Mouse (Mus musculus) limb, embryonic 14.5 days (tissue): ENCODE measurements around the gene Klra7. TPM values are rescaled to one million over a fixed set of nuclear protein-coding genes. Genes with fewer than 3 reads are reported as not detected.
"Not testable (repeated sequence)": the region's sequence is repeated elsewhere in the genome, so short reads cannot be mapped to it uniquely, and the experiment has no call there.

Source experiments
- ATAC-seq: fragments of 200-750 bp; cut with Nextera tagmentation; 2 replicates; pipeline ENCODE4 v1.8.0; 2017; ENCODE audit warnings: low read depth, moderate number of reproducible peaks, moderate TSS enrichment; ENCODE audit not compliant: low FRiP score
- DNase-seq: peaks from one replicate; pipeline ENCODE4 v3.0.0-alpha.2; 2015; ENCODE audit warnings: low spot score
- H3K27ac ChIP-seq: fragments of 300-500 bp; sonication (generic); replicated peaks from 2 replicates; pipeline ENCODE4 v1.5.1; 2014; ENCODE audit warnings: low read depth, mild to moderate bottlenecking, low read length, moderate library complexity, mixed read lengths
- H3K27me3 ChIP-seq: fragments of 300-500 bp; sonication (generic); 2 replicates; pipeline ENCODE4 v1.6.1; 2014; ENCODE audit warnings: low read length, mixed read lengths; ENCODE audit not compliant: control insufficient read depth, insufficient read depth
- H3K36me3 ChIP-seq: fragments of 300-500 bp; sonication (generic); 2 replicates; pipeline ENCODE4 v1.6.1; 2014; ENCODE audit warnings: mild to moderate bottlenecking, low read length, moderate library complexity, mixed read lengths; ENCODE audit not compliant: control insufficient read depth, insufficient read depth
- H3K4me1 ChIP-seq: fragments of 300-500 bp; sonication (generic); 2 replicates; pipeline ENCODE4 v1.6.1; 2014; ENCODE audit warnings: antibody characterized with exemption, low read length, mixed read lengths; ENCODE audit not compliant: control insufficient read depth, insufficient read depth
- H3K4me2 ChIP-seq: fragments of 300-500 bp; sonication (generic); replicated peaks from 2 replicates; pipeline ENCODE4 v1.6.1; 2014; ENCODE audit warnings: low read depth, mild to moderate bottlenecking, low read length, moderate library complexity; ENCODE audit not compliant: severe bottlenecking
- H3K4me3 ChIP-seq: fragments of 300-500 bp; sonication (generic); replicated peaks from 2 replicates; pipeline ENCODE4 v1.5.1; 2014; ENCODE audit warnings: low read length
- H3K9ac ChIP-seq: fragments of 300-500 bp; sonication (generic); 2 replicates; pipeline ENCODE4 v1.6.1; 2014; ENCODE audit warnings: mild to moderate bottlenecking, low read depth, low read length, moderate library complexity; ENCODE audit not compliant: severe bottlenecking
- H3K9me3 ChIP-seq: fragments of 300-500 bp; sonication (generic); 2 replicates; pipeline ENCODE4 v1.6.1; 2016; ENCODE audit warnings: low read length; ENCODE audit not compliant: control insufficient read depth
- POLR2A ChIP-seq: fragments of 200-500 bp; IDR thresholded peaks from 2 replicates; pipeline ENCODE4 v1.8.0; 2012; ENCODE audit warnings: inconsistent platforms, mild to moderate bottlenecking, moderate library complexity, borderline replicate concordance; ENCODE audit not compliant: insufficient read depth, insufficient read length; ENCODE audit errors: extremely low read depth
- WGBS: fragments of 180-500 bp; shearing (Covaris S2); extraction: QIAGEN DNeasy Blood & Tissue Kit; methylation state at CpG from one replicate; pipeline ENCODE4 v1.1.7; 2014; 5-methylcytosine and 5-hydroxymethylcytosine counted together
- polyA plus RNA-seq, 2 experiments: library from polyadenylated mRNA; depleted of rRNA in 1 of 2; stranded (reverse) in 1 of 2; unstranded in 1 of 2; fragments of >200 nt; fragmentation: Nextera tagmentation in 1 of 2; extraction: Ambion mirVana in 1 of 2; gene quantifications; 2 replicates each; pipeline versions ENCODE4 v1.2.1 to v1.2.3; 2012 to 2014

Klra7 gene
- not detected in 2 replicates for polyA plus RNA-seq (2012; rRNA removed)
- polyA plus RNA-seq (2014; fragmentation: Nextera tagmentation; extraction: Ambion mirVana), result not detected in 2 replicates

DNA sequence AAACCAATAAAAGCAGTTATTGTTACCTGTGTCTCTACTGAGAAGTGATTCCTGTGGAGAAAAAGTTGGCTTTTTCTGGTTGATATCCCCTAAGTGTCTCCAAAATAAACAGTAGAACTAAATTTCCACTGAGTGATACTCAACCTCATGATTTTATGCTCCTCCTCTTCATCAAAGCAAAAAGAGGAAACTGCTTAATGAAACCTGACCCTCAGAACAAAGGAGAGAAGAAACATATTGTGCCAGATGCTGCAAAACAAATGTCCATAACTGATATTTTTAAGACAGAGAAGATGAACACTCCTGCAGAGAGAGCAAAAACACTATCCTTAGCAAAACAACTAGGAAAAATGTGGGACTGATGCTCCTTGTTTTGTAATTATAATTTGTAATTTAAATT is at the start of gene Klra7:
Gene Klra7 (minus strand): TSS at position 101 of the 400 bp plus-strand sequence.
- Histone ChIP-seq H3K9ac (no peak within 1 kb of the TSS), H3K36me3 (no peaks in the 10 kb centered on the region), H3K4me1 (no peaks in the 10 kb centered on the region), H3K4me2 (no peak within 1 kb of the TSS), H3K9me3 (no peaks in the 10 kb centered on the region), H3K27me3 (no peaks in the 10 kb centered on the region), H3K4me3 (no peak within 1 kb of the TSS), H3K27ac (no peak within 1 kb of the TSS)
- no peak for TF ChIP-seq POLR2A
- ATAC-seq, result no peak
- DNase-seq, result no peak

DNA sequence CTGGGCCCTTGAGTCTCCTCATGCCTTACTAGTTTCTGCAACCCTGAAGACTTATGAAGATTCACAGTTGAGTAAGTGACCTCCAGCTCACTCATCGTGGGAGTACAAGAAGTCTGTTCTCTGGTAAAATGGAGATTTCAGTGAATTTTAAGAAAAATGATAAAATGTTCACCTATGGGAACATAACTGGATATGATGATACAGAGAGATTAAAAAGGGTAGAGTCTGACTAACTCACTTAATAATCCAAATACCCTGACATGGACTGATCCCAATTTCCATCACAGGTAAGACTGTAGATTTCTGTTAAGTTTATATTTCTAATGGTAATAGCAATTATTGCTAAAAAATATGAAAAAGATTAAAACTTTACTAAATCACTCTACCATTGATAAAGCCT is 48.7 kb upstream of the Klra7 start, which contains the start of gene Klra10:
Gene Klra10 (minus strand): TSS at position 101 of the 400 bp plus-strand sequence.
- not testable (repeated sequence) for H3K36me3 ChIP-seq, DNase-seq, H3K9ac ChIP-seq, H3K27ac ChIP-seq, H3K9me3 ChIP-seq, H3K4me1 ChIP-seq, H3K4me3 ChIP-seq, H3K27me3 ChIP-seq, H3K4me2 ChIP-seq, ATAC-seq
- WGBS, result 80% methylated on average over 1 of the region's 1 CpGs

- 91% methylated on average over 2 of the region's 2 CpGs for WGBS
- no peak overlapping the region for H3K9ac ChIP-seq
- no peaks in the 10 kb centered on the region for H3K36me3 ChIP-seq
- no peak for DNase-seq
- H3K4me3 ChIP-seq, result no peak overlapping the region
- H3K4me2 ChIP-seq, result no peak overlapping the region
- ATAC-seq, result no peak
- H3K9me3 ChIP-seq, result peaks cover 10% of the 10 kb centered on the region; the same call in 1 of the 2 replicates
- H3K27ac ChIP-seq, result no peak overlapping the region
- H3K4me1 ChIP-seq, result no peaks in the 10 kb centered on the region
- TF ChIP-seq POLR2A, result no peak
- no peaks in the 10 kb centered on the region for H3K27me3 ChIP-seq
Measured at GRCm38 (mm10) chr6:130255326-130255725, 22.2 kb upstream of the Klra7 start.

- TF ChIP-seq POLR2A, result no peak
- WGBS, result 64% methylated on average over 2 of the region's 2 CpGs
- H3K27ac ChIP-seq, result no peak overlapping the region
- no peak overlapping the region for H3K9ac ChIP-seq
- no peaks in the 10 kb centered on the region for H3K4me1 ChIP-seq
- no peak overlapping the region for H3K4me2 ChIP-seq
- no peak for ATAC-seq
- no peaks in the 10 kb centered on the region for H3K27me3 ChIP-seq
- H3K4me3 ChIP-seq, result no peak overlapping the region
- no peak for DNase-seq
- no peaks in the 10 kb centered on the region for H3K36me3 ChIP-seq
- peaks cover 4% of the 10 kb centered on the region; the same call in 1 of the 2 replicates for H3K9me3 ChIP-seq
Measured at GRCm38 (mm10) chr6:130237536-130237935, 4.4 kb upstream of the Klra7 start.

- no peak overlapping the region for H3K9ac ChIP-seq
- H3K36me3 ChIP-seq, result no peaks in the 10 kb centered on the region
- no peak overlapping the region for H3K27ac ChIP-seq
- H3K4me1 ChIP-seq, result no peaks in the 10 kb centered on the region
- DNase-seq (no peak), ATAC-seq (no peak)
- H3K9me3 ChIP-seq, result peaks cover 4% of the 10 kb centered on the region; the same call in 1 of the 2 replicates
- H3K27me3 ChIP-seq, result no peaks in the 10 kb centered on the region
- no peak overlapping the region for H3K4me2 ChIP-seq
- WGBS, result 55% methylated on average over 1 of the region's 1 CpGs
- no peak for TF ChIP-seq POLR2A
- no peak overlapping the region for H3K4me3 ChIP-seq
Measured at GRCm38 (mm10) chr6:130236635-130237034, 3.5 kb upstream of the Klra7 start.

DNA sequence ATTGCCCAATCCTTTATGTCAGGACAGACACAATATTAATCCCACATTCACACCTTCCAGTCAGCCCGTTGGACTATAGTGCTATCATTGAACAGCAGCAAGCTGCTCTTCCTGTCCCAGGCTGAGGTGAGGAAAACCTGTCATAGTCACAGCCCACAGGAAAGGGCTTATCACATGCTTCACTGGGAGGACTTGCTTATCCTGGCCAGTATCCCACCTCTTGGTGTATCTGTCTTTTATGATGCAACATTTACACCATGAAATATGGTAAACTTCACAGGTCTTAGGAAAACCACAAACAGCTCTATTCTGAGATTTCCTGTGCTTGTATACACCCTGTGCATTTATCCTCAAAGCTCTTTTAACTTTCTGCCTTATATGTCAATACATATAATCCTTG is 35.7 kb downstream of the Klra7 start:
- not testable (repeated sequence) for H3K9me3 ChIP-seq, H3K4me3 ChIP-seq, H3K4me2 ChIP-seq, H3K9ac ChIP-seq, H3K27ac ChIP-seq, H3K27me3 ChIP-seq, ATAC-seq, H3K36me3 ChIP-seq, H3K4me1 ChIP-seq, DNase-seq
- WGBS, result 97% methylated on average over 1 of the region's 1 CpGs

DNA sequence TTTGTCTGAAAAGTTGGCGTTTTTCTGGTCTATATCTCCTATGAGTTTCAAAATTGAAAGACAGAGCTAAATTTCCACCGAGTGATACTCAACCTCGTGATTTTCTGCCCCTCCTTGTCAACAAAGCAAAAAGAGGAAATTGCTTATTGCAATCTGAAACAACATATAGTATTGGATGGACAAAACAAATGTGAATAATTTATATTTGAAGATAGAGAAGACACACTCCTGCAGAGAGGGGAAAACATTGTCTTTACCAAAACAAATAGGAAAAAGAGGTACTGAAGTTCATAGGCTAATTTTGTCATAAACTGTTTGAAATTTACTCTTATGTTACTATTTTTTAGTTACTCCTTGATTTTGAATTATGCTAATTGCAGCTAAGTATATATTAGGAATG is 40.1 kb downstream of the Klra7 start, which contains the start of gene Klra9:
Gene Klra9 (minus strand): TSS at position 101 of the 400 bp plus-strand sequence.
- H3K4me1 ChIP-seq, H3K4me3 ChIP-seq, H3K27ac ChIP-seq, ATAC-seq, H3K27me3 ChIP-seq, H3K36me3 ChIP-seq, H3K4me2 ChIP-seq, DNase-seq, H3K9me3 ChIP-seq, H3K9ac ChIP-seq: not testable (repeated sequence)
- WGBS, result 57% methylated on average over 3 of the region's 3 CpGs
